Mouse (Mus musculus) embryo, embryonic 11 days (tissue): ENCODE results near the gene Chaf1a.

Experiments
- DNase-seq: peaks from one replicate; pipeline ENCODE4 v3.0.0-alpha.2; 2015

Gene Chaf1a

GRCm38 (mm10) chr17:56040030-56040856 is at the start of gene Chaf1a:
TSS of gene Chaf1a (plus strand) at chr17:56040439.
- DNase-seq = peak; percentile 100

- DNase-seq = no peak
These were observed 44.2 kb upstream of the Chaf1a start for GRCm38 (mm10) chr17:55996007-55996406.

GRCm38 (mm10) chr17:55999794-56000499 is 40.3 kb upstream of the Chaf1a start:
- DNase-seq = peak; percentile 39

- DNase-seq = no peak
These were observed 37.2 kb upstream of the Chaf1a start for GRCm38 (mm10) chr17:56003000-56003399.

GRCm38 (mm10) chr17:56005415-56006061 is 34.7 kb upstream of the Chaf1a start, which contains the start of the genes Stap2 and Mpnd:
TSS of gene Stap2 (minus strand) at chr17:56005584.
TSS of gene Mpnd (plus strand) at chr17:56005711.
- DNase-seq = peak; percentile 57

GRCm38 (mm10) chr17:56006956-56007355 is 33.3 kb upstream of the Chaf1a start:
- DNase-seq = no peak

- peak; percentile 47 for DNase-seq
These were observed 32.5 kb upstream of the Chaf1a start for GRCm38 (mm10) chr17:56007444-56008355.

- DNase-seq = peak; percentile 98
These were observed 31.7 kb upstream of the Chaf1a start for GRCm38 (mm10) chr17:56008356-56009087.

- DNase-seq = peak; percentile 94
These were observed 30.9 kb upstream of the Chaf1a start for GRCm38 (mm10) chr17:56009088-56009961.

GRCm38 (mm10) chr17:56009962-56010240 is 30.3 kb upstream of the Chaf1a start:
- DNase-seq = no peak

- no peak for DNase-seq
These were observed 30.0 kb upstream of the Chaf1a start for GRCm38 (mm10) chr17:56010255-56010654.

GRCm38 (mm10) chr17:56010681-56011080 is 29.6 kb upstream of the Chaf1a start:
- peak; percentile 73 for DNase-seq

GRCm38 (mm10) chr17:56011441-56011840 is 28.8 kb upstream of the Chaf1a start:
- DNase-seq = no peak

- DNase-seq = no peak
These were observed 24.9 kb upstream of the Chaf1a start for GRCm38 (mm10) chr17:56015293-56015692.

- DNase-seq = no peak
These were observed 23.9 kb upstream of the Chaf1a start for GRCm38 (mm10) chr17:56016382-56016781.

- no peak for DNase-seq
These were observed 23.1 kb upstream of the Chaf1a start for GRCm38 (mm10) chr17:56016793-56017785.

- no peak for DNase-seq
These were observed 22.4 kb upstream of the Chaf1a start for GRCm38 (mm10) chr17:56017848-56018247.

GRCm38 (mm10) chr17:56018347-56019131 is 21.7 kb upstream of the Chaf1a start:
- DNase-seq = no peak
